Mouse (Mus musculus) hindbrain, embryonic 12.5 days (tissue): ENCODE data around the gene Atp8a2. TPM values are rescaled to one million over a fixed set of nuclear protein-coding genes. Genes with fewer than 3 reads are reported as not detected.

ENCODE experiments used
- ATAC-seq: fragments of 200-750 bp; cut with Nextera tagmentation; 2 replicates; pipeline ENCODE4 v1.8.0; 2017; ENCODE audit warnings: moderate TSS enrichment; ENCODE audit not compliant: low FRiP score
- H3K27ac ChIP-seq: fragments of 300-500 bp; sonication (generic); 2 replicates; pipeline ENCODE4 v1.5.1; 2016; ENCODE audit warnings: mild to moderate bottlenecking
- H3K27me3 ChIP-seq: fragments of 300-500 bp; sonication (generic); 2 replicates; pipeline ENCODE4 v1.6.1; 2016; ENCODE audit warnings: mild to moderate bottlenecking
- H3K36me3 ChIP-seq: fragments of 300-500 bp; sonication (generic); 2 replicates; pipeline ENCODE4 v1.6.1; 2016; ENCODE audit warnings: mild to moderate bottlenecking
- H3K4me1 ChIP-seq: fragments of 300-500 bp; sonication (generic); 2 replicates; pipeline ENCODE4 v1.6.1; 2016
- H3K4me2 ChIP-seq: fragments of 300-500 bp; sonication (generic); replicated peaks from 2 replicates; pipeline ENCODE4 v1.6.1; 2016; ENCODE audit warnings: mild to moderate bottlenecking
- H3K4me3 ChIP-seq: fragments of 300-500 bp; sonication (generic); 2 replicates; pipeline ENCODE4 v1.5.1; 2016; ENCODE audit warnings: mild to moderate bottlenecking
- H3K9ac ChIP-seq: fragments of 300-500 bp; sonication (generic); 2 replicates; pipeline ENCODE4 v1.6.1; 2016; ENCODE audit warnings: mild to moderate bottlenecking, moderate library complexity
- H3K9me3 ChIP-seq: fragments of 300-500 bp; sonication (generic); replicated peaks from 2 replicates; pipeline ENCODE4 v1.6.1; 2016; ENCODE audit warnings: mild to moderate bottlenecking
- WGBS: fragments of 180-500 bp; shearing (Covaris S2); methylation state at CpG from one replicate; pipeline ENCODE4 v1.1.7; 2016; 5-methylcytosine and 5-hydroxymethylcytosine counted together
- polyA plus RNA-seq: library from polyadenylated mRNA; unstranded; fragments of >200 nt; fragmentation: Nextera tagmentation; extraction: Ambion mirVana; gene quantifications from 2 replicates; pipeline ENCODE4 v1.2.1, GENCODE M21; 2016

The Atp8a2 gene
- polyA plus RNA-seq, 1 experiment from 2014 or later: 20.7 TPM

GRCm38 (mm10) chr14:60138339-60138738 lies 58.6 kb downstream of the Atp8a2 start:
- 88% methylated on average over 4 of the region's 4 CpGs for WGBS
- Histone ChIP-seq H3K27me3 (no peaks in the 10 kb centered on the region), H3K4me1 (no peaks in the 10 kb centered on the region), H3K9me3 (no peaks in the 10 kb centered on the region), H3K4me3 (no peak overlapping the region), H3K27ac (no peak overlapping the region), H3K4me2 (no peak overlapping the region), H3K36me3 (no peaks in the 10 kb centered on the region), H3K9ac (no peak overlapping the region)
- ATAC-seq: no peak

- 73% methylated on average over 6 of the region's 6 CpGs for WGBS
- H3K27me3 ChIP-seq: no peaks in the 10 kb centered on the region
- H3K36me3 ChIP-seq: no peaks in the 10 kb centered on the region
- H3K4me3 ChIP-seq: no peak overlapping the region
- no peaks in the 10 kb centered on the region for H3K4me1 ChIP-seq
- no peak overlapping the region for H3K27ac ChIP-seq
- no peaks in the 10 kb centered on the region for H3K9me3 ChIP-seq
- H3K9ac ChIP-seq: no peak overlapping the region
- no peak for ATAC-seq
- H3K4me2 ChIP-seq: no peak overlapping the region
Measured at GRCm38 (mm10) chr14:60137812-60138211, 59.2 kb downstream of the Atp8a2 start.

GRCm38 (mm10) chr14:60135801-60136200 lies 61.2 kb downstream of the Atp8a2 start:
- no peaks in the 10 kb centered on the region for H3K4me1 ChIP-seq
- WGBS: 79% methylated on average over 4 of the region's 4 CpGs
- no peak for ATAC-seq
- no peak overlapping the region for H3K27ac ChIP-seq
- no peaks in the 10 kb centered on the region for H3K36me3 ChIP-seq
- no peak overlapping the region for H3K4me3 ChIP-seq
- H3K9me3 ChIP-seq: no peaks in the 10 kb centered on the region
- H3K9ac ChIP-seq: no peak overlapping the region
- H3K4me2 ChIP-seq: no peak overlapping the region
- no peaks in the 10 kb centered on the region for H3K27me3 ChIP-seq

GRCm38 (mm10) chr14:60134720-60135119 lies 62.3 kb downstream of the Atp8a2 start:
- H3K4me1 ChIP-seq: no peaks in the 10 kb centered on the region
- no peak for ATAC-seq
- WGBS: 88% methylated on average over 9 of the region's 9 CpGs
- H3K27me3 ChIP-seq: no peaks in the 10 kb centered on the region
- H3K27ac ChIP-seq: no peak overlapping the region
- H3K9me3 ChIP-seq: no peaks in the 10 kb centered on the region
- no peak overlapping the region for H3K9ac ChIP-seq
- no peaks in the 10 kb centered on the region for H3K36me3 ChIP-seq
- no peak overlapping the region for H3K4me2 ChIP-seq
- no peak overlapping the region for H3K4me3 ChIP-seq

- no peak overlapping the region for H3K9ac ChIP-seq
- H3K27ac ChIP-seq: no peak overlapping the region
- no peak for ATAC-seq
- H3K36me3 ChIP-seq: no peaks in the 10 kb centered on the region
- no peaks in the 10 kb centered on the region for H3K27me3 ChIP-seq
- no peaks in the 10 kb centered on the region for H3K9me3 ChIP-seq
- no peak overlapping the region for H3K4me3 ChIP-seq
- WGBS: 88% methylated on average over 9 of the region's 9 CpGs
- H3K4me1 ChIP-seq: no peaks in the 10 kb centered on the region
- no peak overlapping the region for H3K4me2 ChIP-seq
Measured at GRCm38 (mm10) chr14:60131196-60131876, 65.6 kb downstream of the Atp8a2 start.

- Histone ChIP-seq H3K9ac (no peak overlapping the region), H3K27me3 (no peaks in the 10 kb centered on the region), H3K4me3 (no peak overlapping the region), H3K9me3 (no peaks in the 10 kb centered on the region), H3K36me3 (no peaks in the 10 kb centered on the region), H3K4me2 (no peak overlapping the region), H3K4me1 (no peaks in the 10 kb centered on the region), H3K27ac (no peak overlapping the region)
- ATAC-seq: no peak
- WGBS: 85% methylated on average over 5 of the region's 5 CpGs
Measured at GRCm38 (mm10) chr14:60129564-60129963, 67.4 kb downstream of the Atp8a2 start.

- Histone ChIP-seq H3K4me1 (no peaks in the 10 kb centered on the region), H3K27me3 (no peaks in the 10 kb centered on the region), H3K27ac (no peak overlapping the region), H3K9ac (no peak overlapping the region), H3K4me2 (no peak overlapping the region), H3K9me3 (no peaks in the 10 kb centered on the region), H3K4me3 (no peak overlapping the region), H3K36me3 (no peaks in the 10 kb centered on the region)
- ATAC-seq: no peak
- WGBS: 83% methylated on average over 9 of the region's 9 CpGs
Measured at GRCm38 (mm10) chr14:60125202-60125601, 71.8 kb downstream of the Atp8a2 start.

GRCm38 (mm10) chr14:60121572-60121971 lies 75.4 kb downstream of the Atp8a2 start:
- no peak for ATAC-seq
- Histone ChIP-seq H3K9ac (no peak overlapping the region), H3K4me3 (no peak overlapping the region), H3K27me3 (no peaks in the 10 kb centered on the region), H3K9me3 (no peaks in the 10 kb centered on the region), H3K4me1 (no peaks in the 10 kb centered on the region), H3K4me2 (no peak overlapping the region), H3K36me3 (no peaks in the 10 kb centered on the region), H3K27ac (no peak overlapping the region)
- 65% methylated on average over 10 of the region's 10 CpGs for WGBS

GRCm38 (mm10) chr14:60117792-60118585 lies 79.0 kb downstream of the Atp8a2 start:
- ATAC-seq: no peak
- WGBS: 82% methylated on average over 9 of the region's 9 CpGs

GRCm38 (mm10) chr14:60086808-60087725 lies 109.9 kb downstream of the Atp8a2 start:
- H3K4me1 ChIP-seq: peaks cover 12% of the 10 kb centered on the region
- peak; percentile 96 for ATAC-seq
- H3K4me2 ChIP-seq: peak overlapping the region; percentile 79
- H3K4me3 ChIP-seq: peak overlapping the region; percentile 52
- 18% methylated on average over 22 of the region's 33 CpGs for WGBS
- peak overlapping the region; percentile 35; the same call in 1 of the 2 replicates for H3K27ac ChIP-seq
- H3K27me3 ChIP-seq: no peaks in the 10 kb centered on the region
- H3K9ac ChIP-seq: peak overlapping the region; percentile 57
- H3K36me3 ChIP-seq: no peaks in the 10 kb centered on the region
- H3K9me3 ChIP-seq: no peaks in the 10 kb centered on the region

More at GRCm38 (mm10) chr14:60117792-60118585, 79.0 kb downstream of the Atp8a2 start:
- H3K4me1 ChIP-seq: no peaks in the 10 kb centered on the region
- no peak overlapping the region for H3K4me3 ChIP-seq
- H3K9me3 ChIP-seq: no peaks in the 10 kb centered on the region
- no peaks in the 10 kb centered on the region for H3K27me3 ChIP-seq
- no peak overlapping the region for H3K27ac ChIP-seq
- H3K36me3 ChIP-seq: no peaks in the 10 kb centered on the region
- H3K9ac ChIP-seq: no peak overlapping the region
- no peak overlapping the region for H3K4me2 ChIP-seq

GRCm38 (mm10) chr14:60086254-60086807 lies 110.6 kb downstream of the Atp8a2 start:
- Histone ChIP-seq H3K4me2 (peak overlapping the region; percentile 79), H3K9ac (peak overlapping the region; percentile 57), H3K9me3 (no peaks in the 10 kb centered on the region), H3K36me3 (no peaks in the 10 kb centered on the region), H3K27ac (peak overlapping the region; percentile 35; the same call in 1 of the 2 replicates), H3K4me1 (peaks cover 12% of the 10 kb centered on the region), H3K4me3 (peak overlapping the region; percentile 52), H3K27me3 (no peaks in the 10 kb centered on the region)
- WGBS: 4% methylated on average over 21 of the region's 21 CpGs
- ATAC-seq: peak; percentile 57; the same call in 1 of the 2 replicates

- 85% methylated on average over 8 of the region's 8 CpGs for WGBS
- H3K36me3 ChIP-seq: no peaks in the 10 kb centered on the region
- no peak for ATAC-seq
- no peaks in the 10 kb centered on the region for H3K9me3 ChIP-seq
- no peak overlapping the region for H3K4me2 ChIP-seq
- peaks cover 12% of the 10 kb centered on the region for H3K4me1 ChIP-seq
- no peak overlapping the region for H3K27ac ChIP-seq
- no peak overlapping the region for H3K9ac ChIP-seq
- H3K27me3 ChIP-seq: no peaks in the 10 kb centered on the region
- no peak overlapping the region for H3K4me3 ChIP-seq
Measured at GRCm38 (mm10) chr14:60082771-60083170, 114.2 kb downstream of the Atp8a2 start.
